Mouse (Mus musculus) small intestine, adult 2 months (tissue): ENCODE results near the gene Slc25a33.

Source experiments
- CTCF ChIP-seq: fragments of 200-500 bp; IDR thresholded peaks from 2 replicates; pipeline ENCODE4 v1.5.1; 2012; ENCODE audit warnings: low read depth, mild to moderate bottlenecking, control low read depth, inconsistent platforms, low read length, moderate library complexity, mixed read lengths; ENCODE audit not compliant: insufficient replicate concordance, insufficient read length; ENCODE audit errors: extremely low read depth
- POLR2A ChIP-seq: fragments of 200-500 bp; IDR thresholded peaks from 2 replicates; pipeline ENCODE4 v1.6.1; 2012; ENCODE audit warnings: low read depth, mild to moderate bottlenecking, control low read depth, inconsistent platforms, low read length, moderate library complexity

- TF ChIP-seq CTCF (no peak), POLR2A (no peak)
These were observed 68.1 kb downstream of the Slc25a33 start for GRCm38 (mm10) chr4:149705941-149706340.
